Comparison of ENCODE assay signal across 15 mouse cellular contexts in genomic region chr6:128995250-128996053, GRCm38 (mm10). TPM values are rescaled to one million over a fixed set of nuclear protein-coding genes. Genes with fewer than 3 reads are reported as not detected.
DNase-seq lines count a peak whose midpoint lies in the region; ATAC-seq lines count a peak whose summit lies in the region.
"Had no signal": no experiment of that assay in that cellular context is flagged by ENCODE, and none has a peak within 500 bp of the region (broad histone marks: within the 10 kb centered on the region; RNA-seq: fewer than 3 reads in every experiment).

No protein-coding gene starts in this region.

- H3K4me1 ChIP-seq in kidney, embryonic 15.5 days, result peaks cover 17% of the 10 kb centered on the region; the same call in 1 of the 2 replicates
- H3K4me1 ChIP-seq in liver, embryonic 11.5 days (replicated peaks; ENCODE audit: control insufficient read depth, insufficient read depth, low read length), result no peaks in the 10 kb centered on the region; the same call in 1 of the 2 replicates
- H3K4me1 ChIP-seq in hindbrain, embryonic 16.5 days (ENCODE audit: control insufficient read depth, insufficient read depth, low read depth, low read length), result 0 out of 2 replicates have a peak, but pooled peaks cover 2% of the 10 kb centered on the region

- H3K27ac ChIP-seq in kidney, embryonic 15.5 days, result peak overlapping the region; percentile 62
- no peak overlapping the region for H3K27ac ChIP-seq in liver, embryonic 11.5 days (ENCODE audit: low read depth, low read length)
- no peak overlapping the region for H3K27ac ChIP-seq in hindbrain, embryonic 16.5 days (ENCODE audit: low read depth, low read length)
- H3K27ac ChIP-seq: heart, embryonic 13.5 days; hindbrain, embryonic 12.5 days had no signal

- H3K4me3 ChIP-seq in kidney, embryonic 15.5 days (replicated peaks), result no peak overlapping the region
- H3K4me3 ChIP-seq in liver, embryonic 11.5 days (ENCODE audit: low read depth, low read length), result no peak overlapping the region
- H3K4me3 ChIP-seq in hindbrain, embryonic 16.5 days (ENCODE audit: low read length), result no peak overlapping the region
- H3K4me3 ChIP-seq: heart, embryonic 13.5 days; hindbrain, embryonic 12.5 days had no signal

- H3K9ac ChIP-seq in kidney, embryonic 15.5 days, result no peak overlapping the region
- no peak overlapping the region for H3K9ac ChIP-seq in liver, embryonic 11.5 days (ENCODE audit: low read depth, low read length)
- no peak overlapping the region for H3K9ac ChIP-seq in hindbrain, embryonic 16.5 days (ENCODE audit: low read depth, low read length)
- H3K9ac ChIP-seq: heart, embryonic 13.5 days; hindbrain, embryonic 12.5 days had no signal

- 75% methylated on average over 7 of the region's 7 CpGs for WGBS in kidney, embryonic 15.5 days
- WGBS in liver, embryonic 11.5 days, result 79% methylated on average over 7 of the region's 7 CpGs
- 93% methylated on average over 7 of the region's 7 CpGs for WGBS in hindbrain, embryonic 16.5 days

- no peak for DNase-seq in kidney, adult 9 months
- DNase-seq in liver, embryonic 11.5 days (ENCODE audit: low spot score), result no peak
- no peak for DNase-seq in spleen, postnatal 4 days (ENCODE audit: low spot score in 2 of 2)
- DNase-seq in testis, postnatal 14 days (ENCODE audit: low spot score), result no peak
- DNase-seq: cerebellum, adult 8-10 months; embryo, embryonic 11 days; lung, postnatal 10 days had no signal

- no peaks in the 10 kb centered on the region for H3K36me3 ChIP-seq in kidney, embryonic 15.5 days
- H3K36me3 ChIP-seq in liver, embryonic 11.5 days (ENCODE audit: control insufficient read depth, insufficient read depth, low read length), result no peaks in the 10 kb centered on the region
- no peaks in the 10 kb centered on the region for H3K36me3 ChIP-seq in hindbrain, embryonic 16.5 days (ENCODE audit: control insufficient read depth, insufficient read depth, low read length)
- H3K36me3 ChIP-seq: heart, embryonic 13.5 days; hindbrain, embryonic 12.5 days had no signal

- H3K9me3 ChIP-seq in kidney, embryonic 15.5 days (replicated peaks), result no peaks in the 10 kb centered on the region
- H3K9me3 ChIP-seq in liver, embryonic 11.5 days (ENCODE audit: control insufficient read depth, low read length), result no peaks in the 10 kb centered on the region
- no peaks in the 10 kb centered on the region for H3K9me3 ChIP-seq in hindbrain, embryonic 16.5 days (ENCODE audit: control insufficient read depth, low read length)
- H3K9me3 ChIP-seq: heart, embryonic 13.5 days; hindbrain, embryonic 12.5 days had no signal

- no peak overlapping the region for H3K4me2 ChIP-seq in kidney, embryonic 15.5 days
- H3K4me2 ChIP-seq in liver, embryonic 11.5 days, result no peak overlapping the region
- no peak overlapping the region for H3K4me2 ChIP-seq in hindbrain, embryonic 16.5 days (ENCODE audit: low read length)
- H3K4me2 ChIP-seq: hindbrain, embryonic 12.5 days had no signal

- no peaks in the 10 kb centered on the region for H3K27me3 ChIP-seq in kidney, embryonic 15.5 days
- H3K27me3 ChIP-seq in liver, embryonic 11.5 days (replicated peaks; ENCODE audit: control insufficient read depth, insufficient read depth, low read length), result no peaks in the 10 kb centered on the region
- no peaks in the 10 kb centered on the region; the same call in 1 of the 2 replicates for H3K27me3 ChIP-seq in hindbrain, embryonic 16.5 days (replicated peaks; ENCODE audit: control insufficient read depth, insufficient read depth, low read length)
- H3K27me3 ChIP-seq: heart, embryonic 13.5 days had no signal

- ATAC-seq in kidney, embryonic 15.5 days (replicated peaks; ENCODE audit: low FRiP score), result no peak
- peak; percentile 28 for ATAC-seq in erythroblast, adult 5-6 weeks (replicated peaks; ENCODE audit: low FRiP score, poor library complexity, severe bottlenecking)
- peak; percentile 32; the same call in 1 of the 2 replicates for ATAC-seq in liver, embryonic 11.5 days (replicated peaks; ENCODE audit: low FRiP score)
- ATAC-seq in monocyte, adult 5-6 weeks (replicated peaks; ENCODE audit: insufficient number of reproducible peaks, low FRiP score, low TSS enrichment, poor library complexity, severe bottlenecking), result 0 out of 2 replicates have a peak, but pooled peaks have one; percentile 17
- no peak for ATAC-seq in hindbrain, embryonic 16.5 days

RNA-seq across cellular contexts. Expression of gene Klrb1f, which starts 50.2 kb away (rescaled TPM):
- 0.26 and 0.29 TPM in 2 replicates for polyA plus RNA-seq in kidney, embryonic 15.5 days (2015; fragmentation: Nextera tagmentation; extraction: Ambion mirVana)
- total RNA-seq in erythroblast, adult 5-6 weeks (2015; ENCODE audit: low replicate concordance), result 5.2 and 12.3 TPM in 2 replicates
- total RNA-seq in erythroblast, adult 5-6 weeks (2017; ENCODE audit: low replicate concordance), result 0.84 and 2.5 TPM in 2 replicates
- polyA plus RNA-seq in liver, embryonic 11.5 days (2014; fragmentation: Nextera tagmentation; extraction: Ambion mirVana), result 0.29 and 0.51 TPM in 2 replicates
- 14.0 to 119 TPM (median 27.1 TPM) in 3 replicates for total RNA-seq in monocyte, adult 5-6 weeks (2017)
- 0.21 and 0.64 TPM in 2 replicates for polyA plus RNA-seq in hindbrain, embryonic 16.5 days (2015; fragmentation: Nextera tagmentation; extraction: Ambion mirVana)
- total RNA-seq: gastrocnemius, adult 8-10 months had no signal
- polyA plus RNA-seq: forebrain, embryonic 11.5 days; heart, embryonic 13.5 days had no signal

Comparison
In these comparisons a context has a peak if more than half of its experiments do, and no peak if none do; other contexts are left out.
1. ATAC-seq: peak in erythroblast, adult 5-6 weeks (single experiment), liver, embryonic 11.5 days (single experiment) and monocyte, adult 5-6 weeks (single experiment); none in kidney, embryonic 15.5 days (single experiment) and hindbrain, embryonic 16.5 days (single experiment).